Mouse (Mus musculus): Measurements from ENCODE around the gene Gm9844.

- TF ChIP-seq CTCF (IDR thresholded peaks at IDR 0.05; ENCODE audit: low read depth) = no peak
- no peak for TF ChIP-seq EP300 (IDR thresholded peaks at IDR 0.05; ENCODE audit: low read depth)
Observed at GRCm38 (mm10) chr7:24861913-24862312, at the start of gene Gm9844.

All from heart, postnatal 0 days (tissue).